Mouse (Mus musculus) spleen, adult 18-20 months (tissue): ENCODE results near the gene Pik3r5.

ENCODE experiments used
- DNase-seq, 2 experiments: peaks; one replicate each; pipeline ENCODE4 v3.0.0; 2022; ENCODE audit warnings: mixed read lengths in 2 of 2

The Pik3r5 gene

GRCm38 (mm10) chr11:68487720-68488119, 55.8 kb downstream of the Pik3r5 start:
- no peak for DNase-seq

- no peak for DNase-seq
These were observed 56.4 kb downstream of the Pik3r5 start for GRCm38 (mm10) chr11:68488256-68488824.

GRCm38 (mm10) chr11:68489236-68489635, 57.3 kb downstream of the Pik3r5 start:
- DNase-seq: no peak

- DNase-seq: no peak
These were observed 60.7 kb downstream of the Pik3r5 start for GRCm38 (mm10) chr11:68492592-68492991.

- DNase-seq: no peak
These were observed 61.8 kb downstream of the Pik3r5 start for GRCm38 (mm10) chr11:68493760-68494159.

- no peak for DNase-seq
These were observed 65.2 kb downstream of the Pik3r5 start for GRCm38 (mm10) chr11:68497081-68497480.

GRCm38 (mm10) chr11:68498517-68498916, 66.6 kb downstream of the Pik3r5 start:
- peak; percentile 69 to 75 for DNase-seq

- no peak for DNase-seq
These were observed 67.2 kb downstream of the Pik3r5 start for GRCm38 (mm10) chr11:68498999-68499699.

GRCm38 (mm10) chr11:68500949-68501350, 69.0 kb downstream of the Pik3r5 start:
- no peak for DNase-seq

- no peak for DNase-seq
These were observed 70.5 kb downstream of the Pik3r5 start for GRCm38 (mm10) chr11:68502408-68502807.

GRCm38 (mm10) chr11:68502902-68503629, 71.1 kb downstream of the Pik3r5 start, which contains the start of gene Pik3r6:
Gene Pik3r6 (plus strand): TSS chr11:68503019.
- DNase-seq: no peak

GRCm38 (mm10) chr11:68504913-68505312, 73.0 kb downstream of the Pik3r5 start:
- DNase-seq: no peak

GRCm38 (mm10) chr11:68507246-68507645, 75.3 kb downstream of the Pik3r5 start:
- no peak for DNase-seq

GRCm38 (mm10) chr11:68508619-68509018, 76.7 kb downstream of the Pik3r5 start:
- no peak for DNase-seq

GRCm38 (mm10) chr11:68509194-68509593, 77.3 kb downstream of the Pik3r5 start:
- no peak for DNase-seq

- DNase-seq: no peak
These were observed 82.0 kb downstream of the Pik3r5 start for GRCm38 (mm10) chr11:68513969-68514368.

- no peak for DNase-seq
These were observed 87.4 kb downstream of the Pik3r5 start for GRCm38 (mm10) chr11:68519362-68519761.

GRCm38 (mm10) chr11:68519815-68520214, 87.9 kb downstream of the Pik3r5 start:
- peak in 1 of 2 experiments; percentile 17 for DNase-seq

- DNase-seq: no peak
These were observed 88.5 kb downstream of the Pik3r5 start for GRCm38 (mm10) chr11:68520439-68520838.

- no peak for DNase-seq
These were observed 89.4 kb downstream of the Pik3r5 start for GRCm38 (mm10) chr11:68521352-68521751.

GRCm38 (mm10) chr11:68526441-68526840, 94.5 kb downstream of the Pik3r5 start:
- no peak for DNase-seq

GRCm38 (mm10) chr11:68531066-68531806, 99.3 kb downstream of the Pik3r5 start:
- no peak for DNase-seq

- DNase-seq: no peak
These were observed 100.1 kb downstream of the Pik3r5 start for GRCm38 (mm10) chr11:68531941-68532535.
